Mouse (Mus musculus) urinary bladder, postnatal 0 days (tissue): Measurements from ENCODE around the gene H13. TPM values are rescaled to one million over a fixed set of nuclear protein-coding genes. Genes with fewer than 3 reads are reported as not detected.

Experiments used
- polyA plus RNA-seq: library from polyadenylated mRNA; unstranded; fragments of >200 nt; fragmentation: Nextera tagmentation; extraction: Ambion mirVana; gene quantifications from 2 replicates; pipeline ENCODE4 v1.2.1, GENCODE M21; 2015

H13 gene
- 79.5 and 83.8 TPM in 2 replicates for polyA plus RNA-seq

GRCm38 (mm10) chr2:152669256-152669638, at the start of gene H13:
Gene H13 (plus strand): TSS chr2:152669461.

GRCm38 (mm10) chr2:152622953-152623352, 46.3 kb upstream of the H13 start, which contains the start of gene Defb25:
Gene Defb25 (minus strand): TSS chr2:152623053.

GRCm38 (mm10) chr2:152626774-152627591, 42.3 kb upstream of the H13 start, which contains the start of gene Rem1:
Gene Rem1 (plus strand): TSS chr2:152626951.

GRCm38 (mm10) chr2:152686806-152687267, 17.6 kb downstream of the H13 start, which contains the start of gene Mcts2:
Gene Mcts2 (plus strand): TSS chr2:152687035.

GRCm38 (mm10) chr2:152736090-152736601, 66.9 kb downstream of the H13 start, which contains the start of gene Id1:
Gene Id1 (plus strand): TSS chr2:152736251.

GRCm38 (mm10) chr2:152753944-152754711, 84.9 kb downstream of the H13 start, which contains the start of gene Cox4i2:
Gene Cox4i2 (plus strand): TSS chr2:152754173.

Other genes with a start within 250 kb of the H13 start
- gene Defb23, start 204.8 kb upstream of the H13 start, polyA plus RNA-seq = not detected in 2 replicates
- gene Defb20, start 192.4 kb upstream of the H13 start, polyA plus RNA-seq = not detected in 2 replicates
- gene Defb22, start 179.3 kb upstream of the H13 start, polyA plus RNA-seq = not detected in 2 replicates
- gene Defb26, start 157.8 kb upstream of the H13 start, polyA plus RNA-seq = not detected in 2 replicates
- not detected in 2 replicates for gene Defb28, start 151.2 kb upstream of the H13 start, polyA plus RNA-seq
- not detected in 2 replicates for gene Defb29, start 129.4 kb upstream of the H13 start, polyA plus RNA-seq
- not detected in 2 replicates for gene Gm17416, start 100.1 kb upstream of the H13 start, polyA plus RNA-seq
- gene Defb21, start 96.7 kb upstream of the H13 start, polyA plus RNA-seq = not detected in 2 replicates
- not detected in 2 replicates for gene Defb19, start 89.1 kb upstream of the H13 start, polyA plus RNA-seq
- gene Defb45, start 70.1 kb upstream of the H13 start, polyA plus RNA-seq = not detected in 2 replicates
- not detected in 2 replicates for gene Defb36, start 65.1 kb upstream of the H13 start, polyA plus RNA-seq
- gene Defb25, start 46.4 kb upstream of the H13 start, polyA plus RNA-seq = 0.74 and 1.2 TPM in 2 replicates
- gene Rem1, start 42.5 kb upstream of the H13 start, polyA plus RNA-seq = 9.2 TPM in 2 replicates
- 33.1 and 33.7 TPM in 2 replicates for gene Mcts2, start 17.6 kb downstream of the H13 start, polyA plus RNA-seq
- gene Id1, start 66.8 kb downstream of the H13 start, polyA plus RNA-seq = 186 and 218 TPM in 2 replicates
- gene Cox4i2, start 84.7 kb downstream of the H13 start, polyA plus RNA-seq = 10.9 and 15.6 TPM in 2 replicates
- gene Bcl2l1, start 162.3 kb downstream of the H13 start, polyA plus RNA-seq = 87.3 and 90.0 TPM in 2 replicates
- 13.9 and 21.6 TPM in 2 replicates for gene Tpx2, start 178.5 kb downstream of the H13 start, polyA plus RNA-seq
- 0.08 and 0.16 TPM in 2 replicates for gene Mylk2, start 241.9 kb downstream of the H13 start, polyA plus RNA-seq